Mouse (Mus musculus): ENCODE measurements around the gene Zfp282. TPM values are rescaled to one million over a fixed set of nuclear protein-coding genes. Genes with fewer than 3 reads are reported as not detected.
"Not testable (repeated sequence)": the region's sequence is repeated elsewhere in the genome, so short reads cannot be mapped to it uniquely, and the experiment has no call there.

Zfp282 gene
- total RNA-seq (2021): 10 to 100 TPM; 12.0 to 13.8 TPM
- long read RNA-seq, experiment 1, full-length matches to known transcripts: 12 of 24 reads
- long read RNA-seq, experiment 1, partial matches to known transcripts: 10 of 24 reads
- long read RNA-seq, experiment 1, other reads (novel, unspliced or antisense): 2 of 24 reads
- long read RNA-seq, experiment 2, full-length matches to known transcripts: 16 of 21 reads
- long read RNA-seq, experiment 2, partial matches to known transcripts: 4 of 21 reads
- long read RNA-seq, experiment 2, other reads (novel, unspliced or antisense): 1 of 21 reads

DNA sequence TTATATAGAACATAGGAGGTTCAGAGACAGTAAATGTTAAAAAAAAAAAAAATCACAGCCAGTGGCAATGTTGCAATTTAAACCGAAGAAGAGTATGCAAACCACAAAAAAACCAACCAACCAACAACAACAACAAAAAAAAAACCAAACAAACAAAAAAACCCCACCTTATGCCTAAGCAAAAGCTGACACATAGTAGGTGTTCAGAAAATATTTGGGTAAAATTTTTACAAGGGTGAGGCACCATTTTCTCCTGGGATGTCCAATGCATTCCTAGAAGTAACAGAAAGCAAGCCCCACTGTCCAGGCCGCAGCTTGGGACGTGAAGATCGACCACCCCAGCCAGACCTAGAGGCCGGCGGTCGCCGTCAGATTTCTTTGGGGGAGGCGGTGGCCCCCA lies at the start of gene Zfp282:
Gene Zfp282 (plus strand): TSS at position 147 of the 400 bp plus-strand sequence.
- DNase-seq: no peak

DNA sequence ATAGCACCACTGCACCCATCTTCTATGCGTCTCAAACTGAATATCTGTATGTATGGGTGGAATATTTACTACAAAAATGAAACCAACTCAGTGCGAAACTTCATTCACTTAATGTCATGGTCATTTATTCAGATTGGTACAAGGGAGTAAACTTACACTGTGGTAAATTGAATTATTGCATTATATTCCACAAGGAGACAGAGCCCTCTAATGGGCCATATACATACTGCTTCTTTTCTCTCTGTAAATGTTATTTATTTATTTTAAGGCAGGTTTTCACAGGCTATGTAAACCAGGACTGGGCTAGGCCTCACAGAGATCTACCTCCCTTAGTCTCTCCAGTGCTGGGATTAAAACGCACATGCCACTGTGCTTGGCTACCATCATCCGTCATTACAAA lies 49.5 kb upstream of the Zfp282 start:
- DNase-seq: no peak

DNA sequence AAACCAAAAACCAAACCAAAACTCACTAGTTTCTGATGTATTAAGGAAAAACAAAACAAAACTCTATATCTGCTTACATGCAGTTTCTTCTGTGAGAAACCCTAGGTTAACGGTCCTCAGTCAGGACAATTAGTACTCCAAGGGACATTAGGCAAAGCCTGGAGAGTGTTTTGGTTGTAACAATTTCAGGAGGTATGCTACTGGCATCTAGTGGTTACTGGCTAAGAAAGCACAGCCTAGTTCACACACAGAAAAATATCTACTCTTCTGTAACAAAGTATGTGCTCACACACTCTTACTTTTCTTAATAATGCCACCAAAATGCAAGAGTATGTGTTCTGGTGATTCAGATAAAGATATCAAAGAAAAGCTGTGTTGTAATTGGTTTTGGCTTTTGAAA lies 48.1 kb upstream of the Zfp282 start:
- DNase-seq: no peak

DNA sequence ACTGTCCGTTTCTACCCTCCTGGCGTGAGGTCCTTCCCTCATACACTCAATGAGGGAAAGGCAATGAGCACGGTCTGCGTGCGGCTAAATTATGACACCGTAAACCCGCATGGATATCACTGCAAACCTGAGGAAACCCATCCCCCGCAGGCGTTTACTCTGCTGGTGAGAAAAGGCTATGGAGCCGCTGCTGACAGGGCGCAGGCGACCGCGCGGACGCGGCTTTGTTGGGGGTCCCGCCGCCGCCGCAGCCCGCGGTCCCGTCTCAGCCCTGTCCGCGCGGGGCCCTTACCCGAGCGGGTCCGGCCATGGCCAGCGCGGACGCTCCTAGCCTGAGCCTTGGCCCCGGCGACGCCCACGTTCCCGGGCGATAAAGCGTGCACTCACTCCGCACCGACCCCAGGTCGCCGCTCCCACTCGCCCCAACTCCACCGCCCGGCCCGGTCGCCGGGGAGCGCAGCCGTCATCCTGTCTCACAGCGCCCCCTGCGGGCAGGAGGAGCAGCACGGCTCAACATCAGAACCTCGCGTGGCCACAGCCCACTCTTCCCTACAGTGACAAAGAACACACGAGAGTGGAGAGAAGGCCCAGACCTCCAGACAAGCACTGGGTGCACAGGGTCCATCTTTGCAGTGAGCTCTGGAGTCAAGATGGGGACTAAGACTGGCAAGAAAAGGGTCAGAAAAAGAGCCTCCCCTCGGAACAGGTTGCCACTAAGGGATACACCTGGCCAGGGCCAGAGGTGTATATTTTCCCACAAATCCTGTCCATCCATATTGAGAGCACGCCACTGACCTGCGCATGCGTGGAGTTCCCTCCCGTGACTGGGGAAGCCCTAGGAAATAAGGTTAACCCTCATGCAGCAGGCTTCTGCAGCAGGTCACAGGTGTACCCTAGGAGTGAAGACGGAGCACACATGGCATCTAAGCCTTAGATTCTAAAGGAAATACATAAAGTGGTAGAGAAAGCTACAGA lies 46.6 kb upstream of the Zfp282 start, which contains the start of gene Zfp786:
Gene Zfp786 (minus strand): TSS at position 764 of the 975 bp plus-strand sequence.
- DNase-seq: peak; percentile 96

DNA sequence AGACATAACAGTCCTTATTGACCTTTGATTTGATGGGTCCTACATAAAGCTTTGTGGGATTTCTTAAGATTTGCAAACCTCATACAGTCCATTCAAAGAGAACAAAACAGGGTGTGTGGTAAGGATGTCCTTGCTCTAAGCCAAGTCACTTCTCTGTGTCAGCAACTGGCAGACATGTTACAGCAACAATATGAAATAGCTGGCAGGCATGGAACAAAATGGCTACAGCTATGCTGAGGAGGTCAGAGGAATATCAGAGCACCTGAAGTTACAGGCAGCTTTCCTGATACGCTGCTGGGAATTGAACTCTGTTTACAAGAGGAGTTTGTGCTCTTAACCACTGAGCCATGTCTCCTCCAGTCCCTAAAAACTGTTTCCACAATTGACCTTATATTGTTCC lies 44.8 kb upstream of the Zfp282 start:
- DNase-seq: no peak

DNA sequence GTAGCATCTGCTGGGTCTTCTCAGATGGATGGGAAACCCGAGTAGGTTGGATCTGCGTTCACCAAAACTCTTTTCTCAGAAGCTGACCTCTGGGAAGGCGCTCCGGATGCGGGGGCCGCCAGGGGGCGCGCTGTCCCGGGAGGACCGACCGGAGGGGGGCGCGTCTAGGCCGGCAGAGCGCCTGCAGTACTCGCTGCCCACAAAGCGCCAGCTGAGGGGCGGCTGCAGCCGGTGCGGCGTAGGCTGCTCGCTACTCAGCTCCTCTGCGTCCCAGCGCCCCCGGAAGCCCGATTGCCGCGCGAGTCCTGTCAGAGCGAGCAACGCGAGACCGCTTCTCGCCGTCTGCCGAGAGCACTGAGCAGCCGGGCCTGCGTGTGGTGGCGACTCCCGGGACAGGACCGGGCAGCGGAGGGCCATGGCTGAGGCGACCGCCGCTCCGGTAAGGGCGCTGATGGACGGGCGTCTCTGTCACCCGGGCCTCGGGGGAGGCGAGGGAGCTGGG lies 41.5 kb upstream of the Zfp282 start, which contains the start of gene Zfp398:
Gene Zfp398 (plus strand): TSS at position 180 of the 502 bp plus-strand sequence.
- peak; percentile 99 for DNase-seq

DNA sequence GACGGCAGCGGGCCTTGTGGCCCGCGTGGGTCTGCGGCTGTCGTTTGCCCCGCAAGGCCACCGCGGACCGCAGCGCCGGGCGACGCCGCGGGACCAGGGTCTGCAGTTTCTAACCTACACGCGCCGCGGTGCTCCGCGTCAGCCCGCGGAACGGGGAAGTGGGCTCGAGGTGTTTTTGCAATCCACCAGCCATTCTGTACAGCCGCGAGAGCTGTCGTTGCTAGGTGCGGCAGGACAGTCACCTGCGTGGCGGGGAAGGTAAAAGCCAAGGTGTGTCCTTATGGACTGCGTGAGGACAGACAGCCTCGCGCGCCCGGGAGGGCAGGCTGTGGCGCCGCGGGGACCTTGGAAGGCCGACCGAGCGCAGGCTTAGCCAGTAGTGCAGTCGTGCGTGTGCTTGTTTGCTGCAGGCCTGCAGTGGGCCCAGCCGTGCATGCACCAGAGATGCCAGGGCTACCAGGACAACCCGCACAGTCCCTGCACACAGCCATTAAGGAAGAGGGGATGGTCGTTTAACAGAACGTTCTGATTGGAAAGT lies 41.0 kb upstream of the Zfp282 start:
- peak; percentile 70 for DNase-seq

DNA sequence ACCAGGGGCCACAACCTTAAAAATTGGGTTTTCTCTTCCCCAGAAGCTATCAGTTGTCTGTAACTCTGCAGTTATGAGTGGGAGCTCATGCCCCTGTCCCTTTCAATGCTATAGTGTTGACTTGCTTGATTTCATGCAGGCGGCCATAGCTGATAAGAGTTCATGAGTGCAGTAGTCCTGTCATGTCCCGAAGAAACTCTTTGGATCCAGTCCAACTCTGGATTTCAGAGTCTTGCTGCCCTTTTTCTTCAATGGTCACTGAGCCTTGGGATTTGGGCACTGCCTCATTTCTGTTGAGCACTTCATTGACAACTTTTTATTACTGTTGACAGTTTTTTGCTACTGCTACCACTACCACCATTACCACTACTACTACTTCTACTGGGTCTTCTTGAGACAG lies 39.4 kb upstream of the Zfp282 start:
- no peak for DNase-seq

DNA sequence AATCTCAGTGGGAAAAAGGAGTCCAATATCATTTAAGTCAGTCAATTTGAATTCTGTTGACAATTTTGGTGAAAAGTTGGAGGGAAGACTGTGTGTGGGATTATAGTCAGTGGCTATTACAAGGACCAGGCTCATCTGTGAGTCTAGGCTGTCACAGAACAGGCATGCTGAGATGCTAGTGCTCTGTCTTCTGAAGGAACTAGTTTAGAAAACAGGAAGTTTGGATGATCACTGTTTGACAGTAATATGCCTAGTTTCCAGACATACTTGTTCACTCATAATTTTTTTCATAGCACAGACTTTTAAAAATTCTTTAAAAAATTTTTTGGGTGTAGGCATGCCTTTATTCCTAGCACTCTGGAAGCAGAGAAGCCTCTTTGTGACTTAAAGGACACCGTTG lies 35.9 kb upstream of the Zfp282 start:
- DNase-seq: no peak

DNA sequence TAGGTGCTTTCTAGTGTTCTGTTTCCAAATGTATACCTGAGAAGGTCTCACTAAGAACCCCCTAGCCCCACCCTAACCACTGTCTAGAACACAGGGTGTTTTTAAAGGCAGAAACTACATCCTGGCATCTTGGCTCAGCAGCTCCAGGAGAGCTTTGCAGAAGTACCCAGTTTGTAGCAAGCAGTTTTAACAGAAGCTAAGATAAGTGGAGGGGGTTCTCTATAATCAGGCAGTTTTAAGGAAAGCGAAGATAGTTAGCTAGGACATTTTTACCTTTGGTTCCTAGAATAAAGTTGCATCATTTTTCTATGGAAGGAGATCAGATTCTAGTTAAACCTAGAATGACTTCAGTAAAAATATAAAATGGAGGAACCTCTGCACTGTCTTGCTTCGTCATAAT lies 35.2 kb upstream of the Zfp282 start:
- no peak for DNase-seq

DNA sequence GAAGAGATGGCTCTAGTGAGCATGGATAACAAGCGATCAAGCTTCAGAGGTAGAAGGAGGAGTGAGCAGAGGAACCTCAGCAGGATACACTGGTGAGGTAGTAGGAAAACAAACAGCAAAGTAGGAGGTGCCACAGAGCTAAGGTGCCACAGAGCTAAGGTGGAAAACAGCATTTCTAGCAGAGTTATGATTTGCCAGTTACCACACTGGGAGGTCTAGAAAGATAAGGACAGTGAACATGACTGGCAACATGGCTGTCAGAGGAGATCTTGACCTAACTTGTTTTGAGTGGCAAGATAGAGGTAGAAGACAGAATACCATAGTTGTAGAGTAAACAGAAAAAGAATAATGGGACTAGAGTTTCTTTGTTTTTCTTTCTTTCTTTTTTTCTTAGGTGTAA lies 34.7 kb upstream of the Zfp282 start:
- no peak for DNase-seq

DNA sequence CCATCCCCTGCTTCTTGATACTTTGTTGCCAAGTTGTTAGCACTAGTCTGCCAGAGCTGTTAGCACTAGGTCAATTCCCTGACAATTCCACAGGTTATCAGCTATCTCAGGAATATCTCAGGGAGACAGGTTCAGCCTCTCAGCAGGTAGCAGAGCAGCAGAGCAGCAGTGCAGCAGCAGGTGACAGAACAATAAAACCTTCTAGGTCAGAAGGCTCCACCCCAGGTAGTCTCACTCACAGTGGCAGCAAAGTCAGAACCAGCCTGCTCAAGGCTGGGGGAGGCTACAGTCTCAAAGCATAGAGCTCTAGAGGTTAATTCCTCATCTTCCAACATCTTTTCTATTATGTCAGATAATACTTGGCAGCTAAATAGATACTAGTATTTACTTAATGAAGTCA lies 31.2 kb upstream of the Zfp282 start:
- DNase-seq: no peak

DNA sequence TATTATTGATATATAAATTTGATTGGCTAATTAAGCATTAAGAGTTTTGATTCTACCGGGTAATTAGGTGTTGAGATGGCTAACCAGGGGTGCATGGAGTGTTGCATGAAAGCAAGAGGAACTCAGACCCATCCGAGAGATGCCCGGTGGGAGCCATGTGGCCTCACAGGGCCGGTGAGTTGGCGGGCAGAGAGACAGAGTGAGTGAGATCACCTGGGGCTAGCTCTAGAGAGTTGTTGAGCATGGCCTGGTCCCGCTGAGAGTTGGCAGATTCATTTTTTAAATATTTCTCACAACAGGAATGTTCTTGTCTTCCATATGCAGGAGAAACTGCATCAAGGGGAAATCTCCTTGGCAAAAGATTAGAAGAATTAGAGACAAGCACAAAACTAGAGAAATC lies 19.8 kb upstream of the Zfp282 start:
- no peak for DNase-seq

DNA sequence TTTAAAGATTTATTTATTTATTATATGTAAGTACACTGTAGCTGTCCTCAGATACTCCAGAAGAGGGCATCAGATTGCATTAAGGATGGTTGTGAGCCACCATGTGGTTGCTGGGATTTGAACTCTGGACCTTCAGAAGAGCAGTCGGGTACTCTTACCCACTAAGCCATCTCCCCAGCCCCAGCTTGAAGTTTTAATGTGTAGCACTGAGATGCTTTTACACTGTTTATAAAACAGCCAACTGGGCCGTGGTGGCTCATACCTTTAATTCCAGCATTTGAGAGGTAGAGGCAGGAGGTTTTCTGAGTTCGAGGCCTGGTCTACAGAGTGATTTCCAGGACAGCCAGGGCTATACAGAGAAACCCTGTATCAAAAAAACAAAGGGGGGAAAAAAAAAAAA lies 19.3 kb upstream of the Zfp282 start:
- DNase-seq: not testable (repeated sequence)

DNA sequence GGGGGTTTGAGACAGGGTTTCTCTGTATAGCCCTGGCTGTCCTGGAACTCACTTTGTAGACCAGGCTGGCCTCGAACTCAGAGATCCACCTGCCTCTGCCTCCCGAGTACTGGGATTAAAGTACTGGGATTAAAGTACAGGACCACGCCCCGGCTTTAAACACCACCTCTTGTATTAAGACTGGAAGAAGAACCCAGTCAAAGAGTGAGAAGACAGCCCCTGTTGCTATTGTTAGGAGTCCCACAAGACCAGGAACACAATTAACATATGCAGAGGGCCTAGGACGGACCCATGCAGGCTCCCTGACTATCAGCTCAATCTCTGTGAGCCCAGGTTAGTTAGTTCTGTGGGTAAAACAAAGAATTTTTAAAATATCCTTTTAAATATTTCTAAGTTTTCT lies 4.7 kb upstream of the Zfp282 start:
- DNase-seq: no peak

DNA sequence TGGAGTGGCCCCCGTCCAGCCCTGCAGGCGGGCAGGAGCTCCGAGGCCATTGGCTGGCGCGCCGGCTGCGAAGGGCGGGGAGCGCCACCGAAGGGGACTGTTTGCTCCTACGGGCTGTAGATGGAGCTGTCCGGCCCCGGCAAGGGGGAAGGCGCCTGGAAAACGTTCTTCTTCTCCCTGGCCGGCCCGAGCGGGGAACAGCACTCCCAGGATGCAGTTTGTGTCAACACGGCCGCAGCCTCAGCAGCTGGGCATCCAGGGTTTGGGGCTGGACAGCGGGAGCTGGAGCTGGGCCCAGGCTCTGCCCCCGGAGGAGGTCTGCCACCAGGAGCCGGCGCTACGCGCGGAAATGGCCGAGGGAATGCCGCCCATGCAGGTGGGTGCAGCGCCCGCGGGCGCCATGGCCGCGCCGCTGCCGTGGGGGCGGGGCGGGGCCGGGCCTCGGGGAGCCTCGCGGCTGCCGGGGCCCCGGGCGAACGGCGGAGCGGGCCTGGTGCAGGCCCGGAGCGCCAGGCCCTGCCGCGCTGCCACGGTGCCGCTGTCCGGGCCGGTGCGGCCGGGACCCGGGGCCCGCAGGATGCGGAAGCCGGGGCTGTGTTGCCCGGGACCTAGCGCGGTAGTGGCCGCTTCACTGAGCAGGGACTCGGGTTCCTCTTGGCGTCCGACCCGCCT lies 593 bp downstream of the Zfp282 start:
- DNase-seq: peak; percentile 94

DNA sequence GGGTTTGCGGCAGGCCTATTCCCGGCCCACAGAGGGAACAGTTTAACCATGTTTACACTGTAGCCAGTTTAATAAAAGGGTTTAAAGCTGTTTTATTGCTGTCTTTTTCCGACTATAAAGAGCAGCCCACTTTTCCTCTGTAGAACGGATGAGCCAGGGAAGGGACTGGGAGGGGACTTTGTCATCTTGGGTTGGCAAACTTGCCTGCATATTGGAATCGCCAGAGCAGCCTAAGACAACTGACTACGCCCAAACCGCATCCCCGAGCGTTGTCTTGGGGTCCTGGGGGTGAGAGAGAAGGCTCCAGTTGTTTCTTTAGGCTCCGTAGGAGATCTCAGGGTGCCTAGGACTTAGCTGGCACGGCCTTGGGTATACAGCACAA lies 1.1 kb downstream of the Zfp282 start:
- DNase-seq: no peak

DNA sequence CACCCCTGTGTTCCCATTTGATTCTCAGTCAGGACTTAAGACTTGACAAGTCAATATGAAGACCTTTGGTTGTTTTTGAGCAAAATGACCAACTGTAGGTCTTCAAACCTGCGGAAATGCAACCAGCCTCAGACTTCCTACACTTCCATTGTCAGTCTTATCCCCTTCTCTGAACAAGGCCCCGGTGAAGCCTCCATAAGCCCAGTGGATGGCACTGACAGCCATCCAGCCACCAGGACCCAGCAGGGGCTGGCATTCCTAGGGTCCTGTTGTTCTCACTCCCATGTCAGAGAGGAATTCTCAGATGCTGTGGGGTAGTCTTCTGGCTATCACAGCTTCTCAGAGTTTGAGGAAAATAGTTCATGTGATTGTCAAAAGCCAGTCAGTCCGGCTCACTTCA lies 1.6 kb downstream of the Zfp282 start:
- DNase-seq: no peak

DNA sequence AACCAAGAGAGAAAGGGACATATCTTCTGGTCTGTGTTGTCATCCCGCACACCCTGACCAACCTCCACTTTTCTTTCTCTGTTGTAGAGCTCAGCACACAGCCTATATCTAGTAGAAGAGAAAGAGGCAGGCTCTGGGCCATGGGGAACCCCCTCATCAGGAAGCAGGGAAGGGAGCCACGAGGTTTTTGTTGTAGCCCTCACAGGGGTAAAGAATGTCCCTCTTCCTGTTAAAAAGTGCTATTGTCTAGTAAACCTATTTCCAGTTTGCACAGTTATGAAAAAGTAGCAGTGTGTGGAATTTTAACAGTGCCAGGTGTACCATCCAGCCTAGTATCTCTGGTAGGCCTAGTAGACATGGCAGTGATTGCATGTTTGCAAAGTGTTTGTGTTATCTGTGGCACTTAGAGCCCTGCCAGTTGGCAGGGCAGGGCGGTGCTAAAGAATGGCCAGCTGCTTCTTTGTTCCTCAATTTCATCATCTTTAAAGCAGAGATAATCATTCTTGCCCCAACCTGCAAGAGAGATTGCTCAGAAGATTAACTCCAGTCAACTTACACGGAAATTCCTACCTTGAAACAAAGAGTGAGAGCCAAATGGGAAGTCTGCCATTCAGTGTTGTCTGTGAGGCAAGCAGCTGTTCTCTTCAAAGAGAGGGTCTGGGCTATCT lies 2.2 kb downstream of the Zfp282 start:
- no peak for DNase-seq

DNA sequence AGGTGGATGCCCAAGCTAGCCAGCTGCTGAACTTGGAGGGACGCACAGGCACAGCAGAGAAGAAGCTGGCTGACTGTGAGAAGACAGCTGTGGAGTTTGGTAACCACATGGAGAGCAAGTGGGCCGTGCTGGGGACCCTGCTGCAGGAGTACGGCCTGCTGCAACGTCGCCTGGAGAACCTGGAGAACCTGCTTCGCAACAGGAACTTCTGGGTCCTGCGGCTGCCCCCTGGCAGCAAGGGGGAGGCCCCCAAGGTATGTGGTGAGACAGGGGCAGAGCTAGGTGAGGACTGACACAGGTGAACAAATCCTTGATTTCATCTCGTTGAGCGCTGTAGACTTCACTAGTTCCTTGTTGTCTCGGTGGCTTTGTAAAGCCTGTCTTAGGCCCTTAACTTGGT lies 3.2 kb downstream of the Zfp282 start:
- no peak for DNase-seq

DNA sequence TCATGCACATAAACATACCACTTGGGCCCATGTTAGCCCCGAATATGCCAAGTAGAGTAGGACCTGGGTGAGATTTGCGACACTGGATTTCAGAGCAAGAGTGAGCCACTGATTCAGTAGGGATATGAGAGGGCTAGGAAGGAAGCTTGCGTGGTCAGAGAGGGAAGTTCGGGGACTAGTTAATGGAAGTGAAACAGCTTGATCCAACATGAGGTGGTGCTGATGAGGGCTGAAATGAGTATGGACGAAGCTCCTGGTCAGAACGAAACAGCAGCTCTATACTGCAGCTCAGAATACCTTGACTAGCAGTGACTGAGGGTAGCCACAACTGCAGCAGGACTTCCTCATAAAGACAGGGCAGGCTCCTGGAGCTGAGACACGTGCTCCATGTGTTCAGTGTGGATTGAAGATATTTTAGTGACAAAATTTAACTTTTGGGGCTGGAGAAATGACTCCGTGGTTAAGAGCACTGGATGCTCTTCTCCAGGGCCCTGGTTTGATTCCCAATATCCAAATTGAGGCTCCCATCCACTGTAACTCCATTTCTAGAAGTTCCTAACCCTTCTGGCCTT lies 11.9 kb downstream of the Zfp282 start:
- no peak for DNase-seq

Measured in adrenal gland, postnatal 10 days (tissue).